Mouse (Mus musculus): ENCODE results near the gene Grcc10.

Gene Grcc10

GRCm38 (mm10) chr6:124756652-124757350, 15.6 kb upstream of the Grcc10 start:
- DNase-seq (ENCODE audit: low spot score in 2 of 2): peak; percentile 68 to 69

GRCm38 (mm10) chr6:124755831-124756595, 14.8 kb upstream of the Grcc10 start, which contains the start of the genes Gm45234 and Atn1:
TSS of gene Gm45234 (minus strand) at chr6:124756021.
TSS of gene Atn1 (minus strand) at chr6:124756524.
- no peak for DNase-seq (ENCODE audit: low spot score in 2 of 2)

- DNase-seq (ENCODE audit: low spot score in 2 of 2): no peak
Measured at GRCm38 (mm10) chr6:124755306-124755705, 14.1 kb upstream of the Grcc10 start.

- DNase-seq (ENCODE audit: low spot score in 2 of 2): no peak
Measured at GRCm38 (mm10) chr6:124753861-124754260, 12.7 kb upstream of the Grcc10 start.

- no peak for DNase-seq (ENCODE audit: low spot score in 2 of 2)
Measured at GRCm38 (mm10) chr6:124750405-124750804, 9.2 kb upstream of the Grcc10 start.

GRCm38 (mm10) chr6:124746654-124747632, 5.8 kb upstream of the Grcc10 start:
- DNase-seq (ENCODE audit: low spot score in 2 of 2): no peak

- DNase-seq (ENCODE audit: low spot score in 2 of 2): no peak
Measured at GRCm38 (mm10) chr6:124746296-124746605, 5.1 kb upstream of the Grcc10 start.

GRCm38 (mm10) chr6:124745490-124746295, 4.5 kb upstream of the Grcc10 start:
- peak; percentile 91 to 92 for DNase-seq (ENCODE audit: low spot score in 2 of 2)

- DNase-seq (ENCODE audit: low spot score in 2 of 2): no peak
Measured at GRCm38 (mm10) chr6:124744755-124745321, 3.7 kb upstream of the Grcc10 start.

GRCm38 (mm10) chr6:124743647-124744046, 2.5 kb upstream of the Grcc10 start:
- DNase-seq (ENCODE audit: low spot score in 2 of 2): no peak

GRCm38 (mm10) chr6:124742839-124743514, 1.8 kb upstream of the Grcc10 start:
- no peak for DNase-seq (ENCODE audit: low spot score in 2 of 2)

GRCm38 (mm10) chr6:124741842-124742241, 668 bp upstream of the Grcc10 start:
- DNase-seq (ENCODE audit: low spot score in 2 of 2): no peak

GRCm38 (mm10) chr6:124740211-124740887, 825 bp downstream of the Grcc10 start:
- peak in 1 of 2 experiments; percentile 63 for DNase-seq (ENCODE audit: low spot score in 2 of 2)

GRCm38 (mm10) chr6:124739231-124739796, 1.9 kb downstream of the Grcc10 start:
- no peak for DNase-seq (ENCODE audit: low spot score in 2 of 2)

GRCm38 (mm10) chr6:124738511-124739023, 2.6 kb downstream of the Grcc10 start, which contains the start of gene Ptpn6:
TSS of gene Ptpn6 (minus strand) at chr6:124738714.
- DNase-seq (ENCODE audit: low spot score in 2 of 2): no peak

GRCm38 (mm10) chr6:124737040-124737439, 4.1 kb downstream of the Grcc10 start:
- no peak for DNase-seq (ENCODE audit: low spot score in 2 of 2)

- DNase-seq (ENCODE audit: low spot score in 2 of 2): no peak
Measured at GRCm38 (mm10) chr6:124734417-124734816, 6.8 kb downstream of the Grcc10 start.

GRCm38 (mm10) chr6:124732476-124733370, 8.5 kb downstream of the Grcc10 start:
- DNase-seq (ENCODE audit: low spot score in 2 of 2): no peak

Measured in right cerebral cortex, postnatal 36 days (tissue).